Mouse (Mus musculus): Measurements from ENCODE around the gene Gm20388.

The Gm20388 gene

DNA sequence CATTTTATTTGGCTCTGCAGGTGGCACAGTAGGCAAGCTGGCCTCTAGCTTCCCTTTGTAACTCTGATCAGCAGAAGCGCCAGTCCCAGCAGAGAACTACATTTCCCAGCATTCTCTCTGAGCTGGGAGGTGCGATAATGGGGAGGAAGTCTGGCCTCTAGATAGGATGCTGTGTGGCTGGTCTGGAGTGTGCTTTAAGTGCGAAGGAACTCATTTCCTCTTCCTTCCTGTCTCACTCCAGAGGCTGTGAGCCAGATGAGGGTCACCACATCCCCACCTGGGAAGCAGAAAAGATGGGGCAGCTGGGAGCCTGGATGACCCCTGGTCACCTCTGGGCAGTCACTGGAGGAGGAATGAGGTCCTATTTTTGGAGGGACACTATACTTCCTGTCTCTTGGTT lies 1265.7 kb downstream of the Gm20388 start:
- peak; percentile 9 for DNase-seq (ENCODE audit: low read depth, low spot score)

DNA sequence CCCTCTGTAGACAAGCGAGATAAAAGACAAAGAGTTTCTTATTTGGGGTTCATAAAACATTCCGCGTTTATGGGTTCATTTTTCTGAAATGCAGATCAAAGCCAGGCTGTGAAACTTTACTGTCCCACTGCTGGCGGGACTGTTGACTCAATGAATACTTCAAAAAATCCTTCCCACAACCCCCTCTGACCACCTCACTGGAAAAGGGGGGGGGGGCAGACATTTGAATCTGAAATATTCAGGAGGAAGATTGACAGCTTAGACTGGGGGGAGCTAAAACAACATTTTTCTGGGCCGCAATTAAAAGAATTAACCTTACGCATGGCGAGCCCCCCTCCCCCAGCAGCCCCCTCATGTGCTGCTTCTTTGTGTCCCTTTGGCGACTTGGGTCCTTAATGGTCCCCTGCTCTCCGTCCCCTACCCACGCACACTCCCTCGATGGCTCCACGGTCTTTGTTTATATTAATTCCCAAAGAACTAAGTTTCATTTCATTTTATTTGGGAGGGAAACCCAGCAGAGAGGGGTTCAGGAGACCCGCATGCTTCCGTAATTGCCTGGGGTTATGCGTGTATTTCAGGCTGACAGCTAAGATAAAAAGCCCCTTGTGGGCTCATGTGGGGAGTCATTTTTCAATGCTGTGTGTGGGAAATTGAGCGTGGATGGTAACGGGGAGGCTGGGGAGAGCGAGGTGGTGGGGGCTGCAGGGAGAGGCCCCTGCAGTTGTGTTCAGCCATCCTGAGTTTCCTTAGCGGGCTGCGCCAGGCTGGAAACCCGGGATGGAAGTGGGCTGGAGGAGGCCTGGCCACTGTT lies 1270.0 kb downstream of the Gm20388 start:
- no peak for DNase-seq (ENCODE audit: low read depth, low spot score)

DNA sequence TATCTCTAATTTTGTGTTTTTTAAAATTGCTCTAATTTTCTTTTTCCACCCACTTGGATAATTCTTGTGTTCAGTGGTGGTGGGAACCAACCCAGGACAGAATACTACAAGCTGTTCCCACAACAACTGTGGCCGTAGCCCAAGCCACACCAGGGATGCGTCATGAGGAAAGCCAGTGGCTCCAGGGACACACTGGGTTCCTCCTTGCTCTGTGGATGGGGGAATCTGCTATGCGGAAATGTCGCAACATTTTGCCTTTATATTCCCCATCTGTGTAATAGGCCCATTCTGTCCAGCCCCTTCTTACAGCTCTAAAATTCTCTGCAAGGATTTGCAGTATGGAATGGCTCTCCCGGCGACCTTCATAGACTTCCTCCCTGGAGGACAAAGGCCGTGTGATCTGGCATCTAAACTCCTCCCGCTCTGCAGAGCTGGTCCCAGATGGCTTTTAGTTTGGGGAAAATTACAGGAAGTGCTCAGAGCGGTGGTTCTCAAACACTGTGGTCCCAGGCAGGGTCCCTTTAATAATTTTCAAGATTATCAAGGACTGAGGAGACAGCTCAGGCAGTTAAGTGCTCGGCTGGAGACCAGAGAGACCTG lies 1270.7 kb downstream of the Gm20388 start:
- no peak for DNase-seq (ENCODE audit: low read depth, low spot score)

- no peak for DNase-seq (ENCODE audit: low read depth, low spot score)
Observed at GRCm38 (mm10) chr8:121187491-121188364, 1277.1 kb downstream of the Gm20388 start.

- no peak for DNase-seq (ENCODE audit: low read depth, low spot score)
Observed at GRCm38 (mm10) chr8:121188994-121189393, 1278.4 kb downstream of the Gm20388 start.

DNA sequence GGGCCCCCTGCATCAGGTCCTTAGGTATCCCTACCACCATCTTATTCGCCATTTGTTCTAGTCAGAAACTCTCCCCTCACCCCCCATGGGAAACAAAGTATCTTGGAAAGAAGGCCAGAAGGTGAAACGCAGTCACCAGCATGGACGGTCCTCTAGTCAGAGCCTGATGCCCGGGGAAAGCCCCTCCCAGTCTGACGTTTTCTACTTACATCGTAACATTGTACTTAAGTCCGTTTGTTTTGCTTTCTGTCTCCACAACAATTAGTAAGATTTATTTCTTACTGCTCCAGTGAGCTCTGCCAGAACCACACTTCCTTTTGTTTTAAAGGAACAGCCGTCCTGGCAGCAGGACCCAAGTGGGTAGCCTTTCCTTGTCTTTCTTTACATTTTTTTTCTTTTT lies 1281.8 kb downstream of the Gm20388 start:
- DNase-seq (ENCODE audit: low read depth, low spot score): no peak

- no peak for DNase-seq (ENCODE audit: low read depth, low spot score)
Observed at GRCm38 (mm10) chr8:121195970-121196369, 1285.3 kb downstream of the Gm20388 start.

- no peak for DNase-seq (ENCODE audit: low read depth, low spot score)
Observed at GRCm38 (mm10) chr8:121196726-121197668, 1286.4 kb downstream of the Gm20388 start.

DNA sequence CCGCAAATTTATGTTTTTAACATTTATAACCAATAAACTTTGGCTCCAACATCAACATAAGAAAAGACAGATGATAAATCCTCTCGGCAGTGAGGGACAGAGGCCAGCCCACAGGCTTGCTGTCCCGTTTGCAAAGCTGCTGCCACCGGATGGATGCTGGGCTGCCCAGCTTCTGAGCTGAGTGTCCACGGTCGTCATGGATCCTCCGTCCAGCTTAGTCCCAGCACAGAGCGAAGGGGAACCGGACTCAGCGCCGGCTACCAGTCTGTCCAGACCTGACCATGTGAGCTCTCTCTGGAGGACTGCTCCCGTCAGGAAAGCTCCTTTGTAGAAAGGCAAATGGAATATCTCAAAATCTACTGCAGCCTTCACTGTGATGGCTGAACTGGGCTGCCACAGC lies 1289.4 kb downstream of the Gm20388 start:
- DNase-seq (ENCODE audit: low read depth, low spot score): no peak

GRCm38 (mm10) chr8:121200979-121201378 lies 1290.3 kb downstream of the Gm20388 start:
- DNase-seq (ENCODE audit: low read depth, low spot score): no peak

GRCm38 (mm10) chr8:121201651-121202050 lies 1291.0 kb downstream of the Gm20388 start:
- no peak for DNase-seq (ENCODE audit: low read depth, low spot score)

DNA sequence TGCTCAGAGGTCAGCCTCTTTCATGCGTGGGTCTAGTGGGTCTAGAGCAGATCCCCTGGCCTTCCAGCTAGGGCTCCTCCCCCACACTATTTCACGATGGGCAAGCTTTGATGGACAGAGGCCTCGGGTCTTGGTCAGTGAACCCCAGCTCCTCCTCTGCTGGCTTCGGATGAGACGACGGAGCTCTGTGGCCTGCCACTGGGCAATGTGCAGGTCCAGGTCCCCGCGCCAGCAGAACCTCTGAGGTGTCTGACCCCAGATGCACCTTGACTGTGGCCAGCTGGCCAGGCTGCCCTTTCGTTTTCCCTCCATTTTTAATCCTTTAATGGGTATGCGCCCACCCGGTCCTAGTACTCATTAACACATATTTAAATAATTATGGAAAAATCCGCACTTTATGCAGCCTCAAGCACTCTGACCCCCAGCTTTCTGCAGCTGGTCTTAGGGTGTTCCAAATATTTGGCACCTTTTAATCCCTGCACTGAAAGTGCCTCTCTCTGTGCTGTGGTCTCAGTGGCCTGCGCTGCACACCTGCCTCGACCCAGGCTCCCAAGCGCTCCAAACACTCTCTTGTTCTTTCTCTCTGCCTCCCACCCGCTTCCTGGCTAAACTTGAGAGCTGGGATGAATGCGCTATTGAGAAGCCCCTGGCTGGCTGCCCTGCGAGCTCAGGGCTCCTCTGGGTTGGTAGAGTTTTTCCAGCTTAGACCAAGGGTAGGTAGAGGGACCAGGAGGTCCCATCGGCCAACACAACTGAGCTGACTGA lies 1293.2 kb downstream of the Gm20388 start:
- DNase-seq (ENCODE audit: low read depth, low spot score): peak; percentile 68

DNA sequence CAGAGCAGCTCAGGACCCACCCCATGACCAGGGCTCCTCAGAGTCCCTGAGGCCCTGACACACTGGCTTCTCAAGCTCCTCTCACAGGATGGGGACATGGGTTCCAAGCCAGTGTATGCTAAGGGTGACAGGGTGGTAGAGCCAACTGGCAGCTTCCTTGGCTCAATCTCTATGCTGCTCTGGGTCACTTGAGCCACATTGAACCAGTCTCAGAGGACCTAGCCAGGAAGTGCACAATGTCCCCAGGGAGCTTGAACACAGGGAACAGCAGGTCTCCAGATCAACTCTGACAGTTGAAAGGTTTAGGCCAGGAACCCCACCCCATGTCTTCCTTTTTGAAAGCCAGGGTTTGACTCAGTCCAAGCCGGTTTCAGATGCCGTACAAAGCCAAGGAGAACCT lies 1296.5 kb downstream of the Gm20388 start:
- DNase-seq (ENCODE audit: low read depth, low spot score): no peak

DNA sequence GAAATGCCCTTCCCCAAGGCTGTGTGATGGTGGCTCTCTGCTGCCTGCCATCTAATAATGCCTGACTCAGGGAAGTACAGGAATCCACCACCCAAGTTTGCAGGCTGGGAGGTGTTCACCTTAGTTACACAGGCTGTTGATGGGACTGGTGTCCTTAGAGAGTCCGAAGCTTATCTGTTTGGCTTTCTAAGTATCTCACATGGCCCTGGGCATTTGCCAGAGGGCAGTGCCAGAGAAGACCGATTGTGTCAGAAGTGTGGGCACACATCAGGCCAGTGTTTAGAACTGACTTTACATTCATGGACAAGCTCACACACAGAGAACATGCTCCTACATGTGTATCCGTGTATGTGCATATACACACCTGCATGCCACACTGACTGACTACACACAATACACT lies 1300.0 kb downstream of the Gm20388 start:
- DNase-seq (ENCODE audit: low read depth, low spot score): no peak

- no peak for DNase-seq (ENCODE audit: low read depth, low spot score)
Observed at GRCm38 (mm10) chr8:121213236-121213635, 1302.6 kb downstream of the Gm20388 start.

DNA sequence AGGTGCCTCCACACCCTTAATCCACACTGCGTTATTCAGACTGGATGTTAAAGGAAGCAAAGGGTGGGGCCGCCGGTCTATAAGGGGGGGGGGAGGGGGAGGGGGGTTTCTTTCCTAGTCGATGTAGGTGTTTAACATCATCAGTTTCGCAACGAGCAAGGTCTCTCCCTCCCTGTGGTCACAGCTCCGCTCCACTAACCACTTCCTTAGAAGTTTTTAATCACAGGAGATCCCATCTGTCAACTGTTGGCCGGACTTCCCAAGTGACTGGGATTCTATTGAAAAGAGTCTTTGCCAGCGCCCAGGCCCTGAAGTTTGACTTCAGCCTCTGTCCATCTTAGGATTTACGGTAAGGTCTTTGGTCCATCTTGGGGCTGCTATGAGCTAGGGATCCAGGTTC lies 1303.0 kb downstream of the Gm20388 start:
- no peak for DNase-seq (ENCODE audit: low read depth, low spot score)

GRCm38 (mm10) chr8:121214975-121215374 lies 1304.3 kb downstream of the Gm20388 start:
- no peak for DNase-seq (ENCODE audit: low read depth, low spot score)

DNA sequence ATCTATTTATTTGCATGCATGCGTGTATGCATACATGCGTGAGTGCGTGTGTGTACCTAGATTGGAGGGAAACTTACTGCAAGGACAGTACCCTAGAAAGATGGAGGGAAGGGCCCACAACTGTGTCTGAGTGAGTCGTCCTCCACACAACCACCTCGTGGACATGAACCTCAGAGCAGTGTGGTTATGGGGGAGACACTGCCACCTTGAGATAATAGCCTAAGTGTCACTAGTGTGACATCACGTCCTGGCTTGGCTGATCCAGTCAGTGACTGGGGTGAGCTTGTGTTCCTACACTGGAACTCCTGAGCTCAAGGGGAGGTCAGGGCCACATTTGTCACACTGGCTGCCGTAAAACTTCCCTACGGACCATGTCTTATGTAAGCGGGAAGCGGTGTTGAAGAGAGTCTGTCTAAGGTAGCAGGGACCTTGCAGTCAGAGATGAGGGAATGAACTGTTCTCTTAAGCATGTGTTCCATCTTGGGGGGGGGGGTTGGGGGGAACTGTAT lies 1305.9 kb downstream of the Gm20388 start:
- no peak for DNase-seq (ENCODE audit: low read depth, low spot score)

GRCm38 (mm10) chr8:121218486-121218885 lies 1307.8 kb downstream of the Gm20388 start:
- DNase-seq (ENCODE audit: low read depth, low spot score): peak; percentile 10
